Mouse (Mus musculus) stomach, postnatal 0 days (tissue): Measurements from ENCODE around the gene Idh1. TPM values are rescaled to one million over a fixed set of nuclear protein-coding genes. Genes with fewer than 3 reads are reported as not detected.

ENCODE experiments used
- ATAC-seq: fragments of 200-750 bp; cut with Nextera tagmentation; 2 replicates; pipeline ENCODE4 v1.8.0; 2017; ENCODE audit not compliant: low FRiP score, low TSS enrichment
- DNase-seq: peaks from one replicate; pipeline ENCODE4 v3.0.0-alpha.2; 2016; ENCODE audit warnings: low spot score
- H3K27ac ChIP-seq: fragments of 300-500 bp; sonication (generic); replicated peaks from 2 replicates; pipeline ENCODE4 v1.5.1; 2014; ENCODE audit warnings: mild to moderate bottlenecking, control low read depth
- H3K27me3 ChIP-seq: fragments of 300-500 bp; sonication (generic); 2 replicates; pipeline ENCODE4 v1.6.1; 2014; ENCODE audit warnings: low read length; ENCODE audit not compliant: control insufficient read depth, insufficient read depth
- H3K36me3 ChIP-seq: fragments of 300-500 bp; sonication (generic); 2 replicates; pipeline ENCODE4 v1.6.1; 2014; ENCODE audit warnings: low read length, mixed read lengths; ENCODE audit not compliant: control insufficient read depth, insufficient read depth
- H3K4me1 ChIP-seq: fragments of 300-500 bp; sonication (generic); replicated peaks from 2 replicates; pipeline ENCODE4 v1.6.1; 2014; ENCODE audit warnings: antibody characterized with exemption; ENCODE audit not compliant: control insufficient read depth, insufficient read depth
- H3K4me2 ChIP-seq: fragments of 300-500 bp; sonication (generic); replicated peaks from 2 replicates; pipeline ENCODE4 v1.6.1; 2014; ENCODE audit warnings: low read depth, mild to moderate bottlenecking, control low read depth, moderate library complexity
- H3K4me3 ChIP-seq: fragments of 300-500 bp; sonication (generic); 2 replicates; pipeline ENCODE4 v1.5.1; 2014; ENCODE audit warnings: low read depth, low read length, control low read depth
- H3K9ac ChIP-seq: fragments of 300-500 bp; sonication (generic); 2 replicates; pipeline ENCODE4 v1.6.1; 2014; ENCODE audit warnings: mild to moderate bottlenecking, low read length, control low read depth, mixed read lengths
- H3K9me3 ChIP-seq: fragments of 300-500 bp; sonication (generic); 2 replicates; pipeline ENCODE4 v1.6.1; 2016; ENCODE audit warnings: low read length; ENCODE audit not compliant: control insufficient read depth
- CTCF ChIP-seq: IDR thresholded peaks from 2 replicates; pipeline ENCODE4 v1.5.1; 2016; ENCODE audit warnings: antibody characterized with exemption, low read depth, mild to moderate bottlenecking, moderate library complexity
- EP300 ChIP-seq: optimal IDR thresholded peaks from 2 replicates; pipeline ENCODE3; 2016; ENCODE audit warnings: antibody characterized with exemption
- WGBS: fragments of 180-500 bp; shearing (Covaris S2); extraction: QIAGEN DNeasy Blood & Tissue Kit; methylation state at CpG from one replicate; pipeline ENCODE4 v1.1.7; 2014; 5-methylcytosine and 5-hydroxymethylcytosine counted together
- polyA plus RNA-seq: library from polyadenylated mRNA; unstranded; fragments of >200 nt; fragmentation: Nextera tagmentation; extraction: Ambion mirVana; gene quantifications from 2 replicates; pipeline ENCODE4 v1.2.1, GENCODE M21; 2015

Idh1 gene
- polyA plus RNA-seq, 1 experiment from 2014 or later = 177 TPM

DNA sequence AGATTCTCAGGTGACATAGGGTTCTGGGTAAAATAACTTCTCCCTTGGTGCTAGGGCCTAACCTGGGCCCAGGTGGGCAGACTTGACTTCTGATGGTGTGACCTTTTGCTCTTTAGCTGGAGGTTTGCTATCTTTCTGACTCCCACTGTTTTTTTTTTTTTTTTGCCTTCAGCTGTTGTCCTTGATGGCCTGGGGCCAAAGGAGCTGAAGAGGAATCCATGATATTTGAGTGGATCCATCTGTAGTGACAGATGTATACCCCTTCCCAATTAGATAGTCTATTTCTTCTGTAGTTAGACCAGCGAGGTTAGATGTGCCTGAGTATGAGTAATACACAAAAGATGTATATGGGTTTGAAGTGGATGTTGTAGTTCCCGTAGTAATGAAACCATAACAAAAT lies 31.3 kb upstream of the Idh1 start:
- 80% methylated on average over 2 of the region's 2 CpGs for WGBS
- no peaks in the 10 kb centered on the region for H3K4me1 ChIP-seq
- H3K36me3 ChIP-seq = no peaks in the 10 kb centered on the region; the same call in 1 of the 2 replicates
- H3K27ac ChIP-seq = no peak overlapping the region
- no peak overlapping the region for H3K4me2 ChIP-seq
- no peaks in the 10 kb centered on the region for H3K9me3 ChIP-seq
- no peak overlapping the region for H3K9ac ChIP-seq
- no peak for ATAC-seq
- DNase-seq = no peak
- no peak overlapping the region for H3K4me3 ChIP-seq
- TF ChIP-seq EP300 (no peak), CTCF (no peak)
- H3K27me3 ChIP-seq = no peaks in the 10 kb centered on the region

- H3K36me3 ChIP-seq = 0 out of 2 replicates have a peak, but pooled peaks cover 4% of the 10 kb centered on the region
- DNase-seq (no peak), ATAC-seq (no peak)
- H3K4me3 ChIP-seq = no peak overlapping the region
- no peaks in the 10 kb centered on the region for H3K27me3 ChIP-seq
- no peak overlapping the region for H3K9ac ChIP-seq
- no peak overlapping the region for H3K27ac ChIP-seq
- no peak for TF ChIP-seq EP300
- no peak for TF ChIP-seq CTCF
- 92% methylated on average over 2 of the region's 2 CpGs for WGBS
- no peak overlapping the region for H3K4me2 ChIP-seq
- no peaks in the 10 kb centered on the region for H3K4me1 ChIP-seq
- no peaks in the 10 kb centered on the region for H3K9me3 ChIP-seq
These were observed 26.9 kb upstream of the Idh1 start for GRCm38 (mm10) chr1:65213214-65213613.

DNA sequence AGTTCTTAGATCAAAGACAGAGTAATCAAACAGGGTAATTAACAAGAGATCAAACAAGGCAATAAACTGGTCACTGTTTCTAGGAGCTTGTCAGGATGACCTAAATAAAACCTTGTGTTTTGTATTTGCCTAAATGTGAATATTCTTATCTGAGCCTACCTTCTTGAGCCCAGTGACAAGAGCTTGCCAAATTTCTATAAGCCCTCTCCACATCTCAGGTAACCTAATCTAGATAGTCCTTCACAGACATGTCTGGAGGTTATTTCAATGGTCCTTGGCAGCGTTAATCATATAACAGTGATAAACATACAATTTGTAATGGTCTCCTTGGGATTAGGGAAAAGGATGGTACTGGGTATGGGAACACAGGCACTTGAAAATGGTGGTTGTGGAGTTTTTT lies 18.0 kb upstream of the Idh1 start:
- H3K9me3 ChIP-seq = no peaks in the 10 kb centered on the region
- H3K4me1 ChIP-seq = no peaks in the 10 kb centered on the region
- no peaks in the 10 kb centered on the region for H3K27me3 ChIP-seq
- TF ChIP-seq EP300 = no peak
- no peak overlapping the region for H3K9ac ChIP-seq
- ATAC-seq (no peak), DNase-seq (no peak)
- WGBS = 83% methylated on average over 1 of the region's 1 CpGs
- no peak overlapping the region for H3K4me2 ChIP-seq
- no peak overlapping the region for H3K4me3 ChIP-seq
- H3K36me3 ChIP-seq = peaks cover 9% of the 10 kb centered on the region
- no peak overlapping the region for H3K27ac ChIP-seq

GRCm38 (mm10) chr1:65198861-65199260 lies 12.6 kb upstream of the Idh1 start:
- no peaks in the 10 kb centered on the region for H3K4me1 ChIP-seq
- no peak overlapping the region for H3K4me2 ChIP-seq
- TF ChIP-seq EP300 = no peak
- TF ChIP-seq CTCF = no peak
- H3K9ac ChIP-seq = no peak overlapping the region
- DNase-seq (no peak), ATAC-seq (no peak)
- peaks cover 2% of the 10 kb centered on the region; the same call in 1 of the 2 replicates for H3K36me3 ChIP-seq
- no peak overlapping the region for H3K27ac ChIP-seq
- 85% methylated on average over 2 of the region's 2 CpGs for WGBS
- H3K27me3 ChIP-seq = no peaks in the 10 kb centered on the region
- no peak overlapping the region for H3K4me3 ChIP-seq
- no peaks in the 10 kb centered on the region for H3K9me3 ChIP-seq

GRCm38 (mm10) chr1:65198425-65198824 lies 12.1 kb upstream of the Idh1 start:
- Histone ChIP-seq H3K9ac (no peak overlapping the region), H3K36me3 (no peaks in the 10 kb centered on the region)
- 84% methylated on average over 2 of the region's 2 CpGs for WGBS

DNA sequence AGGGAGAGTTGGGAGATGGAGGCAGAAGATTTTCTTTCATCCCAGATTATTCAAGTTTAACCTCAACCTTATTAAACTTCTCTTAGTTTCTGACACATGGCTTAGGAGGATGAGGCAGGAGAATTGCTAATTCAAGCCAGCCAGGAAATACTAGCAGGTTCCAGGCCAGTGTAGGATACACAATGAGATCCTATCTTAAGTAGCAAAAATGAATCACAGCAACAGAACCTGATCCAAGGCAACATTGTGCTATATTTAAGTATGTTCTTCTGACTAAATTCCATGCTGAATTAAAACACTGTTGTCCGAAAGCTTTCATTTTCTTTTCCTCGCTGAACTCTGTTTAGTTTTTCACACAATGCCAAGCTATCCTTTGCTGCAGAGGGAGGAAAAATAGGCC lies 6.9 kb upstream of the Idh1 start:
- Histone ChIP-seq H3K27ac (no peak overlapping the region), H3K36me3 (no peaks in the 10 kb centered on the region; the same call in 1 of the 2 replicates), H3K9me3 (no peaks in the 10 kb centered on the region), H3K4me3 (no peak overlapping the region), H3K9ac (no peak overlapping the region), H3K27me3 (no peaks in the 10 kb centered on the region), H3K4me2 (no peak overlapping the region), H3K4me1 (no peaks in the 10 kb centered on the region)
- 89% methylated on average over 2 of the region's 2 CpGs for WGBS
- TF ChIP-seq CTCF = no peak
- TF ChIP-seq EP300 = no peak
- ATAC-seq = no peak
- no peak for DNase-seq

More at GRCm38 (mm10) chr1:65198425-65198824, 12.1 kb upstream of the Idh1 start:
- ATAC-seq (no peak), DNase-seq (no peak)
- H3K4me1 ChIP-seq = no peaks in the 10 kb centered on the region
- H3K27ac ChIP-seq = no peak overlapping the region
- TF ChIP-seq CTCF (no peak), EP300 (no peak)
- H3K4me3 ChIP-seq = no peak overlapping the region
- H3K9me3 ChIP-seq = no peaks in the 10 kb centered on the region
- no peaks in the 10 kb centered on the region for H3K27me3 ChIP-seq
- no peak overlapping the region for H3K4me2 ChIP-seq
